Mouse (Mus musculus): ENCODE data around the gene Cdc42se1.

Gene Cdc42se1

GRCm38 (mm10) chr3:95218466-95219137, 9.9 kb upstream of the Cdc42se1 start:
- intact Hi-C loops (cut with DNase I) = loop anchor here (10.0 kb wide), 1 partner anchor 46 kb away; no protein-coding TSS in a partner anchor

- intact Hi-C loops (cut with DNase I) = no loop called here
Measured at GRCm38 (mm10) chr3:95223041-95223440, 5.5 kb upstream of the Cdc42se1 start.

- intact Hi-C loops (cut with DNase I) = no loop called here
Measured at GRCm38 (mm10) chr3:95224295-95224694, 4.2 kb upstream of the Cdc42se1 start.

- intact Hi-C loops (cut with DNase I) = no loop called here
Measured at GRCm38 (mm10) chr3:95227214-95227613, 1.3 kb upstream of the Cdc42se1 start.

DNA sequence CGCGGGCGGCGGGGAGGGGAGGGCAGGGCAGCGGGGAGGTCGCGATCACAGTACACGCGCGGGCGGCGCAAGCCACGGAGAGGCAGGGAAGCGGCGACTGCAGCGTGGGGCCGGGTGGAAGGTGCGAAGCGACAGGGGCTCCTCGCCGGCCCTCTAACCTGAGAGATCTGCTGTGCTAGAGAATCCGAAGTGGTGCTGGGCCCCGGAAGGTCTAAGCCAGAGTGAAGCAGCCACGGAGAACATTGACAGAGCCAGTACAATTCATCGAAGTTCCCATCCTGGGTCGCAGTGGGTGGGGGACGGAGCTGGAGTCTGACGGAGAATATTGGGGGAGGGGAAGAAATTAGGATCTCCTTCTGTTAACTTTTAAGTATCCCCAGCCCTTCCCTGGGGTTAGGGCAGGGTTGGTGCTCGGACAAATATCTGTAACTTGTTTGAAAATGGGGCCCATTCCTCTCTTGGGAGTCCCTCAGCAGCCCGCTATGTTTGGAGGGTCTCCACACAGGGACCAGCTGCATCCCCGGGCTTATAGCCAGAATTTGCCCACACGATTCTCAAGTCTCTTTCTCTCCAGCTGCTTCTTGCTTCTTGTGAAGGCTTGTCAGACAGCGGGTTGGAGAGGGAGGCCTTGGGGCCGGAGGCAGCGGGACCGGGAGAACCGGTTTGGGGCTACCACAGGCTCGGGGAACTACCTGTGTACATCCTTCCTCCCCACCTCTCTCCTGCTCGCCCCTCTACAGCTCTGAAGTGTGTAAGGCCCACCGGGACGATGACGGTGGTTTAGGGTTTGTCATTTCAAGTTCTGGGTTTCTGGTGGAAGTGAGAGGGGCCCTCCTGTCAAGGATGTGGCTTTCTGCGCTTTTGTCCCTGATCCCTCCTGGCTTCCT, 605 bp downstream of the Cdc42se1 start:
- intact Hi-C loops (cut with DNase I) = no loop called here

DNA sequence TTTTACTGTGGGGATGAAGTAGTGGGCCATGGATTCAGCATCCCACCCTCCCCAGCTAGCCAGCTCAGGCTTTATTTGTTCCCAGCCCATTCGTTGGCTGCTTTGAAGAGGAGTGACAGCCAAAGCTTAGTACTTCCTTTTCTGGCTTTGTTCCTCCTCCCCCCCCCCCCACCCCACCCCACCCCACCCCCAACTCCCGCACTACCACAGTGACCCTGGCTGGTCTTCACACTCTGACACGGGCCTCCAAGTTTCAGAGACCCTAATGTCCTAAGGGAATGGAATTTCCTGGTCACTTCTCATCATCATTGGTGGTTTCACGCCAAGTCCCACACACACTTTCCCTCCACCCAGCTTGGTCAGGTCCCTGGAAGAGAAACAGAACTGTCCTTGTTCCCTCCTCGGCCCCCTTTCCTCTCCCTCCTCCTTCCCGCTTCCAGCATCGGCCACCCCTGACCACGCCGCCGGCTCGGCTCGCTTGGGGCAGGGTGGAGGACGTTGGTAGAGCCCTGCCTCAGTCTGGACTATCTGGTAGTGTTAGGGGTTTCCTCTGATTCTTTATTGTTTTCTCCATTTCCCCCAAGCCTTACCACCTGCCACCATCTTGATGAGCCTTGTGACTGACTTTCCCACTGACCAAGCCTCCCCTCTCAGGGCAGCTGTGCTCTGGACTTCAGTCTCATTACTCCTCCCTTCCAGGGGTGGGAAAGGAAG, 1.4 kb downstream of the Cdc42se1 start:
- intact Hi-C loops (cut with DNase I) = loop anchor here (5.0 kb wide), 1 partner anchor 37 kb away; no protein-coding TSS in a partner anchor

DNA sequence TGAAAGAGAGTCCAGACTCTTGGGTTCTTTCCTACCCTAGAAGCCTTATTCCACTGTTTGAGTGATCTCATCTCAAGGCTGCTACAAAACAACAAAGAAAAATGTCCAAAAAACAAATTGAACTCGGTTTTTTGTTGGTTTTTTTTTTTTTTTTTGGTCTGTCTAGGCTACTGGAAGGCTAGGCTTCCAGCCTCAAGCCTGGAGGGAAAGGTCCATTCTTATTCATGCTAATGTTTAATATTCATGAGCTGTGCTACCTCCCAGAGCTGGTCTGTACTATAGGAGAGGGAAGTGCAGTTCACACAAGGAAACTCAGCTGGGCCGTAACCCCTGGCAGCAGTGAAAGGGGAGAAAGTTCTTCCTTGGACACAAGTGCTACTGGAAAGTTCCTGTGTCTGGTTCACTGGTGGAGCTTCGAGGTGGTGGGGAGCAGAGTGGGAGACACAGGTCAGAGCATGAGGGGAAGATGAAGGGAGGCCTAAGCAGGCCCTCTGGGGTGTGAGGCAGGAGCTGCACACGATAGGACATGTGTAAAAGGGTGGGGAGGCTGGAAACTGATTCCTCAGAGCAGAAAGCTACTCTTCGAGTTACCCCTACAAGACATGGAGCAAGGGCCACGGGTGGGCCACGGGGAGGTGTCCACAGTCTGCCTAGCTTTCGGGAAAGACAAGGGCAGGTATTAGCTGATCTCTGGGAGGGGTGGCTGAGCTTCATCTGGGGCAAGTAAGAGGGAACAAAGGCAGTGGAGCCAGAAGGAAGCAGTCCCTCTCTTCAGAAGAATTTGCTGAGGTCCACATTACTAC, 2.2 kb downstream of the Cdc42se1 start:
- intact Hi-C loops (cut with DNase I) = loop anchor here (5.0 kb wide), 1 partner anchor 37 kb away; no protein-coding TSS in a partner anchor

DNA sequence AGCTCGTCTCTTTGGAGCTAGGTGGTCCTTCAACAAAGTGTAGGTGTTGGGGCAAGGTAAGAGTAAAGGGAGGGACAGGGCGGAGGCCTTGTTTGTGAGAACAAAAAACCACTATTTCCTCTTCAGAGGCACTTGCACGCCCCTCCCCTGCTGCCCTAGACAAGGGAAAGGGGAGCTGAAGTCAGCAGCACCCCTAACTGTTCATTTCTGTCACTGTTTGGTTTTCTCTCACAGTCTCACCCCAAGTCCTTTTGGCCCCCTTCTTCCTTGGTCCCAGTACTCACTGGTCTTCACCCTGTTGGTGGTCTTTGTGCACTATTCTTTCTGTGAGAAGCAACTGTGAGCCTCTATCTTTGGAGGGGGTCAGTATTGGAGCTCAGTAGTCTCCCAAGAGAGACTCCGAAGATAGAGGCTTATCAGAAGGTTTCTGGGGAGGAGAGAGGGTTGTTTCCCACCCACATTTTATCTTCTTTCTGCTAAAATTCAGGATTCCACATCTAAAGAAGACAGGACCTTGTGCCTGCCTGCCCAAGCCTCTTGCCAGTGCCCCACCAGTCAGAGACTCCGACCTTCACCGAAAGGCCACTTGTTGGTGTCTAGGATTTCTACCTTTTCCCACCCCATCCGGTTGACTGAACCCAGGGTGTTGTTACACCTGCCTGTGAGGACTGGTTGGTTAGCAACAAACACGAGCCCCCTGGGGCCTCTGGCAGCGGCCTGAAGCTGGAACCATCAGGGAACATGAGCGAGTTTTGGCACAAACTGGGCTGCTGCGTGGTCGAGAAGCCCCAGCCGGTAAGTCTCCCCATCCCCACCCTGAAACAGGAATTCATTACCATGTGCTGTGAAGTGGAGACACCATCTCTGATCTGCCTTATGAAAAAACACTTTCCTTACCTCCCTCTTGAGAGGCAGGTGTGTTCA, 3.0 kb downstream of the Cdc42se1 start, which contains the start of gene Mllt11:
Gene Mllt11, minus strand, starts transcription at position 874 of the 924 bp plus-strand sequence.
- intact Hi-C loops (cut with DNase I) = loop anchor here (5.0 kb wide), 1 partner anchor 36 kb away; no protein-coding TSS in a partner anchor

GRCm38 (mm10) chr3:95232771-95233170, 4.2 kb downstream of the Cdc42se1 start:
- intact Hi-C loops (cut with DNase I) = loop anchor here (5.0 kb wide), 1 partner anchor 35 kb away; no protein-coding TSS in a partner anchor

DNA sequence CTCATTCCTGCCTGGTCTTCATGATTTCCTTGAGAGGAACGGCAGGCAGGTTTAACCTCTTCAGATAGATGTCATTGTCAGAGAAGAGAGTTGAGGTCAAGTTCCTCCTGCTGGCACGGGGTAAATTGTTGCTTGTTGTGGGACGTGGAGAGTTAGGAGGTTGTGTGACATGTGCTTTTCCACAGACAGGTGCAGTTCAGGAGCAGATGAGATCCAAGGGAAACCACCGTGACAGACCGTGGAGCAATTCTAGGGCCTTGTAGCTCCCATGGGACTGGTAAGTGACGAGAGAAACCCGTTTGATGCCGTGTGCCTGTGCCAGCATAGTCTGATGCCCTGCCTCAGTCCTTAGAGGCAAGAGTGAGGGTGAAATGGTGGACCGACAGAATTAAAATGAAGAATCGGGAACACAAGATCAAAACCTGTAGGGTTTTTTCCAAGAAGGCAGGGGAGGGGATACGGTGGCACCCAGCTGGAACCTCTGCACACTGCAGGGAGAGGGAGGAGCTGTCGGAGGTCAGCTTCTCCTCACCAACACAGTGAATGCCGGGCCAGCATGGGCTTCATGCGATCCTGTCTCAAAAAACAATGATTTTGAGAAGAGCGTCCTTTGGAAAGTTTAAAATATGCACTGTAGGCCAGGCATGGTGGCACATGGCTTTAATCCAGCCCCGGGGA, 4.9 kb downstream of the Cdc42se1 start:
- intact Hi-C loops (cut with DNase I) = loop anchor here (5.0 kb wide), 1 partner anchor 34 kb away; no protein-coding TSS in a partner anchor

DNA sequence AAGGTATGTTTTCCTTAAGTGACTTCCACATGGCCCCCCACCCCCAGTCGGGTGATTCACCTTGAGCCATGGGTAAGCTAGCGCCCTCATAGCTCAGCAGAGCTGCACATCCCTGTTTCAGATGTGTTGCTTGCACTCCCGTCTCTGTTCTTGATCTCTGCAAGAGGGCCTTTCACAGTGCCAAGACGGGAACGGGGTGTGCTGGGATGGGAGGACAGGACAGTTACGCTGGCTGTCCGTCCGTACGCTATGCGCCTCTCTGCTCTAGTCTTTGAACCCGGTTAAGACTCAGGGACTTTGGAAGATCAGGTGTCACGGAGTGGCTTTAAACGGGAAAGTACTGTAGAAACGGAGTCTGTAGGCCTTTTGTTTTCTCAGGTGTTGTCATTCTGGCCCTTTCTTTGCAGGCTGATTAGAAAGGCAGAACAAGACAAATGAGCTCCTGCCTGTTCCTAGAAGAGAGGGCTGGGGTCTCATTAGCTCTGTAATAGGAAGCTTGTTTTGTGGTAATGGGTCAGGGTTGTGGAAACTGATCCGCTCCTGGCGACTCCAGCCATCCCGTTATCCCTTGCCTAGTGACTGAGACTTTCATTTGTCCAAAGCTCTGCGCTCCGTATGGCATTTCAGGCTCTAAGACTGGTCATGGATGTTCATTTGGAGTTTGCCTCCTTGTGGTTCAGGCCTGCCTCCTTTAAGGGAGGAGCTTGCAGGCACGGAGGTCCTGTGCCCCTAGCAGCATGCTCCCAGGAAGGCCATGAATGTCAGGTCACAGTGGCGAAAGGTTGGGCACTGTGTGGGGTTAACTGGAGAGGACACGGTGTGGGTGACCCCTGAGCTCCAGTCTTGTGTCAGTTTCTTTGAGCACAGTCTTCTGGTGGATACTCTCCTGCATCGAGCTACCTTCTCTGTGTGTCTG, 7.1 kb downstream of the Cdc42se1 start:
- intact Hi-C loops (cut with DNase I) = no loop called here

DNA sequence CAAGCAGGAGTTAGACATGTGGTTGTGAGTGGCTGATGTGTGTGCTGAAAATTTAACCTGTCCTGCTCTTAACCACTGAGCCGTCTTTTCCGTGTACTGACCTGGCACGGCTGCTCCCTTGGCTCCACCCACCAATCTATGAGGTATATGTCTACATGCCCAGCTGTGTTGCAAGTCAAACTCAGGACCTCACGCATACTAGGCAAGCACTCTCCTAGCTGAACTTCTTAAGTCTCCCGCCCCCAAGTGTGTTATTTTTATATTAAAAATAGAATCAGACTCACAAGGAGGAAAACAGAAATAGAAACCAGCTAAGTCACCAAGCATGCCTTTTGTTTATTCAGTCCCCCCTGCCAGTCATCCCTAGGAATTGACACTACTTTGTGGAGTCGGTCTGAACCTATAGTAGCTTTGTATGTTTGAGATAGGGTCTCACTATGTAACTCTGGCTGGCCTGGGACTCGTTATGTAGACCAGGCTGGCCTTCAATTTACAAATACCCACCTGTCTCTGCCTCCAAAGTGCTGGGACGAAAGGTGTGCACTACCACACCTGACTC, 9.1 kb downstream of the Cdc42se1 start:
- intact Hi-C loops (cut with DNase I) = no loop called here

DNA sequence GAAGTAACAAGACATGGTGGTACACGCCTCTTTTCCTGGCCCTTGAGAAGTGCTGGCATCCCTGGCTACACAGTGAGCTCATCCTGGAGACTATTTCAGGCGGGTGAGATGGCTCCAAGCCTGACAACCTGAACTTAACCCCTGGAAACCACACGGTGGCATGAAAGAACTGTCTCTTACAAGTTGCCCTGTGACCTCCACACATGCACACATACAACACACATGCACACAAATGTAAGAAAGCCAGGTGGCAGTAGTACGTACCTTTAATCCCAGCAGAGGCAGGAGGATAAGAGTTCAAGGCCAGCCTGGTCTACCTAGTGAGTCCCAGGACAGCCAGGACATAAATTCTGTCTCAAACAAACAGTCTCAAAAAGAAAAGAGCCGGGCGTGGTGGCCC, 10.5 kb downstream of the Cdc42se1 start:
- intact Hi-C loops (cut with DNase I) = no loop called here

- intact Hi-C loops (cut with DNase I) = no loop called here
Measured at GRCm38 (mm10) chr3:95239971-95240370, 11.4 kb downstream of the Cdc42se1 start.

GRCm38 (mm10) chr3:95240900-95241299, 12.4 kb downstream of the Cdc42se1 start:
- intact Hi-C loops (cut with DNase I) = no loop called here

GRCm38 (mm10) chr3:95241498-95241897, 13.0 kb downstream of the Cdc42se1 start, which contains the start of gene Gm128:
Gene Gm128, minus strand, starts transcription at chr3:95241598.
- intact Hi-C loops (cut with DNase I) = no loop called here

GRCm38 (mm10) chr3:95243086-95243485, 14.6 kb downstream of the Cdc42se1 start:
- intact Hi-C loops (cut with DNase I) = no loop called here
